Mouse (Mus musculus): Measurements from ENCODE around the gene Erp27. TPM values are rescaled to one million over a fixed set of nuclear protein-coding genes. Genes with fewer than 3 reads are reported as not detected.

Erp27 gene
- polyA plus RNA-seq, 1 experiment, result 0.05 TPM

DNA sequence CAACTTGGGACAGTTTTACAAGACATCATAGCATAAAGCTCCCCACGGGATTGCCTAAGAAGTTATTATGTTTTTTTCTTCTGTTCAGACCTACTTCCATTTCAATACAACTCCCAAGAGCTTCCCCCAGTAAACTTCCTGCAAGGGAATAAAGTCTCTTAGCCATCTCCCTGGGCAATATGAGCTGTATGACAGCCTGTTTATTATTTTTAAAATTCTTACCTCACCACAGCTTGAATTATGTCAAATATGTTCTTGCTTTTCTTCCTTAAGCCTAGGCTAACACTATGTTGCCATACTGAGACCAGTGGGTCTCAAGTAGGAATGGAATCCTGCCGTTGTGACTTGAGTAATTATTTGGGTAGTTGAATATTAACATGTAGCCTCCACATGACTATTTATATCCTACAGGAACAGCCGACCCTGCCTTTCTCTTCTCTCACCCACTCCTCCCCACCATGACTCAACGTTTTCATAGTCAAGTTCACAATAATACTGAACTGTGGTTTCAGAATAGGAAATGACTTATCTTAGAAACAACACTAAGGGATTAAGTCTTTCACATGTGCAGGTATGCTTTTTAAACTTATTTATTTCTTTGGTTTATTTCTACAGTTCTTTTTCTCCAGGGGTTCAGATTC lies 21.5 kb downstream of the Erp27 start:
- Histone ChIP-seq H3K36me3 (ENCODE audit: control insufficient read depth, insufficient read depth) (no peaks in the 10 kb centered on the region), H3K4me2 (ENCODE audit: low read depth) (peak overlapping the region; percentile 62), H3ac (ENCODE audit: control insufficient read depth, insufficient read length) (no peak overlapping the region), H3K4me3 (no peak overlapping the region), H3K27me3 (ENCODE audit: control insufficient read depth, insufficient read depth, insufficient read length) (no peaks in the 10 kb centered on the region), H3K79me2 (ENCODE audit: control insufficient read depth, insufficient read depth) (no peaks in the 10 kb centered on the region)
- TF ChIP-seq TCF3 (IDR thresholded peaks at IDR 0.05; ENCODE audit: insufficient read length, low read depth), result no peak
- TF ChIP-seq CEBPB (IDR thresholded peaks at IDR 0.05; ENCODE audit: insufficient read depth, poor library complexity, severe bottlenecking), result peak; percentile 29; the same call in 1 of the 2 replicates
- no peak for TF ChIP-seq MYOG (IDR thresholded peaks at IDR 0.05; ENCODE audit: control insufficient read depth in 1 of 3, insufficient read depth in 1 of 3, insufficient read length in 2 of 3, low read depth in 2 of 3)
- TF ChIP-seq POLR2A (IDR thresholded peaks at IDR 0.05; ENCODE audit: insufficient read length, low read depth), result no peak
- TF ChIP-seq USF1 (IDR thresholded peaks at IDR 0.05; ENCODE audit: low read depth), result peak; percentile 23
- no peak for TF ChIP-seq MYOD1 (IDR thresholded peaks at IDR 0.05; ENCODE audit: control insufficient read depth in 1 of 3, insufficient read length in 2 of 3, low read depth in 2 of 3)
- TF ChIP-seq POLR2AphosphoS2 (IDR thresholded peaks at IDR 0.05; ENCODE audit: insufficient read length, low read depth), result no peak
- TF ChIP-seq MAX (IDR thresholded peaks at IDR 0.05; ENCODE audit: low read depth), result no peak
- no peak for TF ChIP-seq SRF (IDR thresholded peaks at IDR 0.05; ENCODE audit: control insufficient read depth, insufficient read length, low read depth)

DNA sequence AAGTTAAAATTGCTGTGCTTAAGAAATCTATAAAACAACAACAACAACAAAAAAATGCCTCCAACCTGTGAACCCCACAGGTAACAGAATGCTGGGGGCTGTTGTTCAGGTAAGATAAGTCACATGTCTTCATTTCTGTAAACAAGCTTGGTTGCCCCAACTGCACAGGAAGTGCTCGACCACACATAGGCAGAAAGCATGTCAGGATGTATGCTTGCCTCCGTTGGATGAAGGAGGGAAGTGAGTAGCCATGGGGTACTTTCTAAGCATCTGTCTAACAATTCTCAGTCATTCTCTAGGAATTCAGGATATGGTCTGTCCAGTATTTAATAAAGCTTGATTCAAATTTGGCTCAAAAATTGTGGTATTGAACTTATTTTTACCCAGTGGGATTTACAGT lies 23.0 kb downstream of the Erp27 start:
- no peak overlapping the region for H3ac ChIP-seq (ENCODE audit: control insufficient read depth, insufficient read length)
- TF ChIP-seq E2F4 (IDR thresholded peaks at IDR 0.05; ENCODE audit: insufficient read depth), result no peak
- no peak for TF ChIP-seq REST (IDR thresholded peaks at IDR 0.05; ENCODE audit: insufficient read depth, insufficient read length)
- TF ChIP-seq MAX (IDR thresholded peaks at IDR 0.05; ENCODE audit: low read depth), result no peak
- no peak for TF ChIP-seq POLR2A (IDR thresholded peaks at IDR 0.05; ENCODE audit: insufficient read length, low read depth)
- no peak for TF ChIP-seq MYOG (IDR thresholded peaks at IDR 0.05; ENCODE audit: control insufficient read depth in 1 of 3, insufficient read depth in 1 of 3, insufficient read length in 2 of 3, low read depth in 2 of 3)
- TF ChIP-seq MYOD1 (IDR thresholded peaks at IDR 0.05; ENCODE audit: control insufficient read depth in 1 of 3, insufficient read length in 2 of 3, low read depth in 2 of 3), result no peak
- no peak for TF ChIP-seq USF1 (IDR thresholded peaks at IDR 0.05; ENCODE audit: low read depth)
- no peak for TF ChIP-seq POLR2AphosphoS2 (IDR thresholded peaks at IDR 0.05; ENCODE audit: insufficient read length, low read depth)
- no peak for TF ChIP-seq SRF (IDR thresholded peaks at IDR 0.05; ENCODE audit: control insufficient read depth, insufficient read length, low read depth)
- no peak for TF ChIP-seq TCF12 (IDR thresholded peaks at IDR 0.05; ENCODE audit: insufficient read depth, poor library complexity, severe bottlenecking)
- TF ChIP-seq TCF3 (IDR thresholded peaks at IDR 0.05; ENCODE audit: insufficient read length, low read depth), result no peak
- no peak for TF ChIP-seq CEBPB (IDR thresholded peaks at IDR 0.05; ENCODE audit: insufficient read depth, poor library complexity, severe bottlenecking)
- no peak overlapping the region for H3K4me2 ChIP-seq (ENCODE audit: low read depth)

DNA sequence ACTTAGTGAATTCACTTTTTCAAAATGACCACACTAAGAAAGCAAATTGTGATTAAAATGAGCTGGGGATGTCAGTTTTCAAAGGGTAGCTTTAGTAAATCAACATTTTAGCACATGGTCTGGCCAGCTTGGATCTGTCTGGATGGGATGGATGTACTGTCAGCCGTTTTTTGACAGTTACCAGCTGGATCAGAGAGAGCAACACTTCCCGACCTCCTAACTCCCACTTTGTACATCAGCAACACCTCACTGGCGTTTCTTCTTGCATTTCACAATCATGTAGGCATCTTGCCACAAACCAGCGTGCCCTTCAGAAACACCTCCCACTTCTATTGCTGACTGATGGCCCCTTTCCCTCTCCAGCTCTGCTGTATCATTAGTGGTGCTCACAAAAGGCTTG lies 23.8 kb downstream of the Erp27 start:
- Histone ChIP-seq H3K4me3 (no peak overlapping the region), H3K27me3 (ENCODE audit: control insufficient read depth, insufficient read depth, insufficient read length) (no peaks in the 10 kb centered on the region)

More for the DNA sequence above, 23.0 kb downstream of the Erp27 start:
- H3K27me3 ChIP-seq (ENCODE audit: control insufficient read depth, insufficient read depth, insufficient read length), result no peaks in the 10 kb centered on the region
- no peaks in the 10 kb centered on the region for H3K79me2 ChIP-seq (ENCODE audit: control insufficient read depth, insufficient read depth)
- no peak overlapping the region for H3K4me3 ChIP-seq
- H3K36me3 ChIP-seq (ENCODE audit: control insufficient read depth, insufficient read depth), result no peaks in the 10 kb centered on the region

DNA sequence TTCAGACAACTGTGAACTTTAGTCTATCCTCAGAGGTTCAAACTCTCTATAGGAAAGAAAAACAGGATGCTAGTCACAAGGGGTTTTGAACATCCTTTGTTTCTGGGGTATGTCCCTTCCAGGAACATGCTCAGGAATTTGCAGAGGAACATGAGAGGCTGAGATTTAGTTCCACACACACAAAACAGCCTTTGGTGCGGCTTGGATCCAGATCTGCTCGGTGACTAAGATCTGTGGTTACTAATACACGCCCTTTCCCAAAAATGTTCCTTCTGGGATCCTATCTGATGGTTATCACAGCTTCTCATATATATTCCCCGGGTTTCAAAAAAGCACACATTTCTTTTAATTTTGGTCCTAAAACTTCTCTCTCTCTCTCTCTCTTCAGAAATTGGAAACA lies 24.2 kb downstream of the Erp27 start:
- TF ChIP-seq POLR2AphosphoS2 (IDR thresholded peaks at IDR 0.05; ENCODE audit: insufficient read length, low read depth) (no peak), TCF3 (IDR thresholded peaks at IDR 0.05; ENCODE audit: insufficient read length, low read depth) (no peak), USF1 (IDR thresholded peaks at IDR 0.05; ENCODE audit: low read depth) (no peak), MAX (IDR thresholded peaks at IDR 0.05; ENCODE audit: low read depth) (no peak), POLR2A (IDR thresholded peaks at IDR 0.05; ENCODE audit: insufficient read length, low read depth) (no peak), MYOG (IDR thresholded peaks at IDR 0.05; ENCODE audit: control insufficient read depth in 1 of 3, insufficient read depth in 1 of 3, insufficient read length in 2 of 3, low read depth in 2 of 3) (no peak), REST (IDR thresholded peaks at IDR 0.05; ENCODE audit: insufficient read depth, insufficient read length) (no peak)
- no peaks in the 10 kb centered on the region for H3K27me3 ChIP-seq (ENCODE audit: control insufficient read depth, insufficient read depth, insufficient read length)
- no peaks in the 10 kb centered on the region for H3K36me3 ChIP-seq (ENCODE audit: control insufficient read depth, insufficient read depth)
- H3K4me2 ChIP-seq (ENCODE audit: low read depth), result peak overlapping the region; percentile 53
- H3K4me3 ChIP-seq, result no peak overlapping the region
- no peaks in the 10 kb centered on the region for H3K79me2 ChIP-seq (ENCODE audit: control insufficient read depth, insufficient read depth)
- no peak overlapping the region for H3ac ChIP-seq (ENCODE audit: control insufficient read depth, insufficient read length)

More for the DNA sequence above, 23.8 kb downstream of the Erp27 start:
- Histone ChIP-seq H3ac (ENCODE audit: control insufficient read depth, insufficient read length) (no peak overlapping the region), H3K4me2 (ENCODE audit: low read depth) (peak overlapping the region; percentile 53), H3K36me3 (ENCODE audit: control insufficient read depth, insufficient read depth) (no peaks in the 10 kb centered on the region), H3K79me2 (ENCODE audit: control insufficient read depth, insufficient read depth) (no peaks in the 10 kb centered on the region)
- TF ChIP-seq CEBPB (IDR thresholded peaks at IDR 0.05; ENCODE audit: insufficient read depth, poor library complexity, severe bottlenecking) (0 out of 2 replicates have a peak, but pooled peaks have one; percentile 22), POLR2AphosphoS2 (IDR thresholded peaks at IDR 0.05; ENCODE audit: insufficient read length, low read depth) (no peak)

DNA sequence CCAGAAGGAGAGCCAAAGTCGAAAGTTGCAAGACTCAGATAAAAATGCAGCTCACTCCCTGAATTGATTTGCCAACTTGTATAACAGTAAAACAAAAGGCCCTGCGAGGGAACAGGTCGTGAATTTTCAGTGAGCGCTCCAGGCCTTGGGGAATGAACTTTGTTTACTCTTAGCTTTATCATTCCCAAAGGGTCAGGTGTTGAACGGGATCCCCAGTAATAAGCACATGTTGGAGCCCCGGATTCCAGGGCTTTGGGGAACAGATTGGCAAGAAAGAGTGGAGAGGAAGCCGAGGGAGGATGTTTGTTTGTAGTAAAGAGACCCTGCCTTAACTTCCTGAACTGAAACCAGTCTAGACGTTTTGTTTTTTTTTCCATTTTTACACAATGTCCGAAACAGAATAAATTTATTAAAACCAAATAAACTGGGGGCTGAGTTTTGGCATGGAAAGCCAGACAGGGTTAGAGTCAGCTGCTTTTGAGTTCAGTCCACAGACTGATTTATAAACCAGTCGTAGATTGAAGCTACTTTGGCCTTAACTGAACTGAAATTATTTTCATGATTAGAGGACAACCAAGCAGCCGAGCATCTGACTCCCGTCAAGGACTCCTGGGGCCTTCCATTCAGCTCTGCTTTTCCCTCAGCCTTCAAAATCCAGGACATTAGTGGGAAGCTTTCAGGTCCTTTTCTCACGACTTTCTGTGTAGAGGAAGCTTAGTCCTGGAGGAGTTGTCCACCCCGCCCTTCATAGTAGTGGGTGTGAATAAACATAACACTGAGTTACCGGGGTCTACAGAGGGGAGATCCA lies 27.2 kb downstream of the Erp27 start:
- H3K79me2 ChIP-seq (ENCODE audit: control insufficient read depth, insufficient read depth), result no peaks in the 10 kb centered on the region
- H3K27me3 ChIP-seq (ENCODE audit: control insufficient read depth, insufficient read depth, insufficient read length), result no peaks in the 10 kb centered on the region
- no peaks in the 10 kb centered on the region for H3K36me3 ChIP-seq (ENCODE audit: control insufficient read depth, insufficient read depth)
- H3K4me2 ChIP-seq (ENCODE audit: low read depth), result no peak overlapping the region
- no peak overlapping the region for H3K4me3 ChIP-seq
- no peak overlapping the region for H3ac ChIP-seq (ENCODE audit: control insufficient read depth, insufficient read length)
- no peak for TF ChIP-seq USF1 (IDR thresholded peaks at IDR 0.05; ENCODE audit: low read depth)
- TF ChIP-seq REST (IDR thresholded peaks at IDR 0.05; ENCODE audit: insufficient read depth, insufficient read length), result no peak
- TF ChIP-seq POLR2AphosphoS2 (IDR thresholded peaks at IDR 0.05; ENCODE audit: insufficient read length, low read depth), result no peak
- TF ChIP-seq TCF12 (IDR thresholded peaks at IDR 0.05; ENCODE audit: insufficient read depth, poor library complexity, severe bottlenecking), result no peak
- no peak for TF ChIP-seq MYOD1 (IDR thresholded peaks at IDR 0.05; ENCODE audit: control insufficient read depth in 1 of 3, insufficient read length in 2 of 3, low read depth in 2 of 3)
- TF ChIP-seq CEBPB (IDR thresholded peaks at IDR 0.05; ENCODE audit: insufficient read depth, poor library complexity, severe bottlenecking), result no peak
- no peak for TF ChIP-seq SRF (IDR thresholded peaks at IDR 0.05; ENCODE audit: control insufficient read depth, insufficient read length, low read depth)
- TF ChIP-seq TCF3 (IDR thresholded peaks at IDR 0.05; ENCODE audit: insufficient read length, low read depth), result no peak
- no peak for TF ChIP-seq MAX (IDR thresholded peaks at IDR 0.05; ENCODE audit: low read depth)
- TF ChIP-seq POLR2A (IDR thresholded peaks at IDR 0.05; ENCODE audit: insufficient read length, low read depth), result no peak
- TF ChIP-seq MYOG (IDR thresholded peaks at IDR 0.05; ENCODE audit: control insufficient read depth in 1 of 3, insufficient read depth in 1 of 3, insufficient read length in 2 of 3, low read depth in 2 of 3), result no peak
- no peak for TF ChIP-seq E2F4 (IDR thresholded peaks at IDR 0.05; ENCODE audit: insufficient read depth)

Measured in myocyte (in vitro differentiated cells).